Mouse (Mus musculus): ENCODE measurements around the gene Pacsin1.

- TF ChIP-seq CTCF (IDR thresholded peaks at IDR 0.05; ENCODE audit: low read depth) (no peak), EP300 (IDR thresholded peaks at IDR 0.05; ENCODE audit: low read depth) (no peak)
These were observed 45.5 kb downstream of the Pacsin1 start for GRCm38 (mm10) chr17:27700812-27701211.

Data from liver, embryonic 14.5 days (tissue).